Mouse (Mus musculus): ENCODE data around the gene Trpc7. TPM values are rescaled to one million over a fixed set of nuclear protein-coding genes. Genes with fewer than 3 reads are reported as not detected.

Trpc7 gene
- polyA plus RNA-seq, 1 experiment from 2014 or later, result not detected

DNA sequence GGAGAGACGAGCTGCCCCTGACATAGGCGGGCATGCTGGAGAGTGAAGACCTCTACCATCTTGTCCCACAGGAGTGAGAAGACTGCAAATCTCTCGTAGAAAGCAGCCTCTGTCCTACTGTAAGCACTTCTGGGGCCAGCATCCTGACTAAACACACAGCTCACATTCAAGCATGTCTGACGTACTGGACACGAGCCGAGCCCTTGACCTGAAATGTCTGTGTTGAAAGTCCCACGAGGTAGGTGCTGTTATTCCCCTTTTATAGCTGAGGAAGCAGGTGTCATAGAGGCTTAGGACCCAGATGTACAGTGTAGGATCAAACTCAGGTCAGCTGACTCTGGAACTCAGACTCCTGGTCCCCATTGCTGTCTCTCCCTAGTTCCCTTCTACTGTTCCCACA is 146.4 kb downstream of the Trpc7 start:
- no peak overlapping the region for H3K4me2 ChIP-seq

DNA sequence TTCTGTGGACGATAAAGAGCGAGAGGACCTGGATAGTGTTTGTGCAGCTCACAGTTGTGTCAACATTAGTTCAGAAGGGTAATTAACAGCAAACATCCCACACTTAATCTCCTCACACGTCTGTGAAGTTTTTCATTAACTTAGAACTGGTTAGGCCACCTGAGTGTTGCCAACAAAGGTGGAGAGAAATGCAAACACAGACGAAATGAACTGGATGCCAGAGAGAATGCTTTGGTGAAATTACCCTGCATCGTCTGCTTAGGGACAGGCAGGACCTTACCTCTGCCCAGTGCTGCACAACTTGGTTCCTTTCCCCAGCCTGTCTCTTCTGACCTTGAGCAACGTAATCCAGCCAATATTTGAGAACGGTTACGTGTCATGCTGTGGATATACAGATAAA is 148.2 kb downstream of the Trpc7 start:
- H3K4me2 ChIP-seq, result no peak overlapping the region
- H3K4me3 ChIP-seq (ENCODE audit: low read depth, low read length), result no peak overlapping the region
- peaks cover 22% of the 10 kb centered on the region for H3K27me3 ChIP-seq (replicated peaks; ENCODE audit: control insufficient read depth, insufficient read depth, low read length)
- no peak overlapping the region for H3K27ac ChIP-seq (ENCODE audit: low read depth, low read length)
- H3K9me3 ChIP-seq (ENCODE audit: control insufficient read depth, low read length), result no peaks in the 10 kb centered on the region
- H3K9ac ChIP-seq (ENCODE audit: low read depth, low read length), result no peak overlapping the region
- DNase-seq (ENCODE audit: low spot score) (no peak), ATAC-seq (replicated peaks; ENCODE audit: low FRiP score) (no peak)
- no peaks in the 10 kb centered on the region; the same call in 1 of the 2 replicates for H3K36me3 ChIP-seq (ENCODE audit: control insufficient read depth, insufficient read depth, low read length)
- peaks cover 3% of the 10 kb centered on the region; the same call in 1 of the 2 replicates for H3K4me1 ChIP-seq (replicated peaks; ENCODE audit: control insufficient read depth, insufficient read depth, low read length)
- 54% methylated on average over 8 of the region's 8 CpGs for WGBS

More for the DNA sequence above, 146.4 kb downstream of the Trpc7 start:
- Histone ChIP-seq H3K27me3 (replicated peaks; ENCODE audit: control insufficient read depth, insufficient read depth, low read length) (peaks cover 41% of the 10 kb centered on the region), H3K36me3 (ENCODE audit: control insufficient read depth, insufficient read depth, low read length) (no peaks in the 10 kb centered on the region; the same call in 1 of the 2 replicates), H3K9ac (ENCODE audit: low read depth, low read length) (no peak overlapping the region), H3K9me3 (ENCODE audit: control insufficient read depth, low read length) (no peaks in the 10 kb centered on the region), H3K4me1 (replicated peaks; ENCODE audit: control insufficient read depth, insufficient read depth, low read length) (peaks cover 9% of the 10 kb centered on the region; the same call in 1 of the 2 replicates), H3K27ac (ENCODE audit: low read depth, low read length) (no peak overlapping the region), H3K4me3 (ENCODE audit: low read depth, low read length) (no peak overlapping the region)
- no peak for DNase-seq (ENCODE audit: low spot score)
- no peak for ATAC-seq (replicated peaks; ENCODE audit: low FRiP score)
- 79% methylated on average over 7 of the region's 7 CpGs for WGBS

DNA sequence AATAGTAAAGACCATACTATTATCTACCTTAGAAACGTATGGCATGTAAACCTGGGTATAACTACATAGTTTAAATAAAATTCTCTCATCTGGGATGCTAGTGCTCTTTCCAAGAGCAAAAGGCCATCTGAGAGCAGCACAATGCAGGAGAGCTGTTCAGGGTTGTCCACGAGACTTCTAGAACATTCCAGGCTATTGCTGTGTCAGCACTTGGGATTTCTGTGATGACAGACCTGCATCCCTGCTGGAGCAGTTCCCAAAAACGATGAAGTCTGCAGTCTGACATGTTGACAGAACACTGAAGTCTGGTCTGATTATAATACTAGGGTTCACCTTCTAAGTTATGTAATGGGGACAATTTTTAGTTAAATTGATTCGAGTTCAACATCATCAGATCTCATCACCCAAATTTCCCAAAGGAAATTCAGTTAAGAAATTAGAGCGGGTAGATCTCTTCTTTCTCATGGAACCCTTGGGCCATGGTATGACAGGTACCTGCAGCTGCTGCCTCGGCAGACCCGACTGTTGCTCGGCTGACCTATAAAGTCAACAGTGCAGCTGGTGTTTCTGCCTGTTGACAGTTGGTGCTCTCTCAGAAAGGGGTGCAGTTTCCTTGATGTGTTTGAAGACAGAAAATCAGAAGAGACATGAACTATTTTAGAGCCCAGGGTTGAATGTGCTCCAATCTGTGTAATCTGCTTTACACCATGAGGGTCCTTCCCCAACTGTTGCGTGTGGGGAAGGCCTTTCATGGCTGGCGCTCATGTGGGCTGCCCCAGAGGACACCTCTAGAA is 148.9 kb downstream of the Trpc7 start:
- ATAC-seq (replicated peaks; ENCODE audit: low FRiP score) (no peak), DNase-seq (ENCODE audit: low spot score) (no peak)
- H3K4me2 ChIP-seq, result no peak overlapping the region
- 0 out of 2 replicates have a peak, but pooled peaks cover 2% of the 10 kb centered on the region for H3K4me1 ChIP-seq (replicated peaks; ENCODE audit: control insufficient read depth, insufficient read depth, low read length)
- WGBS, result 68% methylated on average over 10 of the region's 10 CpGs
- no peaks in the 10 kb centered on the region for H3K9me3 ChIP-seq (ENCODE audit: control insufficient read depth, low read length)
- H3K36me3 ChIP-seq (ENCODE audit: control insufficient read depth, insufficient read depth, low read length), result no peaks in the 10 kb centered on the region; the same call in 1 of the 2 replicates
- H3K27me3 ChIP-seq (replicated peaks; ENCODE audit: control insufficient read depth, insufficient read depth, low read length), result peaks cover 16% of the 10 kb centered on the region
- H3K9ac ChIP-seq (ENCODE audit: low read depth, low read length), result no peak overlapping the region
- no peak overlapping the region for H3K4me3 ChIP-seq (ENCODE audit: low read depth, low read length)
- no peak overlapping the region for H3K27ac ChIP-seq (ENCODE audit: low read depth, low read length)

DNA sequence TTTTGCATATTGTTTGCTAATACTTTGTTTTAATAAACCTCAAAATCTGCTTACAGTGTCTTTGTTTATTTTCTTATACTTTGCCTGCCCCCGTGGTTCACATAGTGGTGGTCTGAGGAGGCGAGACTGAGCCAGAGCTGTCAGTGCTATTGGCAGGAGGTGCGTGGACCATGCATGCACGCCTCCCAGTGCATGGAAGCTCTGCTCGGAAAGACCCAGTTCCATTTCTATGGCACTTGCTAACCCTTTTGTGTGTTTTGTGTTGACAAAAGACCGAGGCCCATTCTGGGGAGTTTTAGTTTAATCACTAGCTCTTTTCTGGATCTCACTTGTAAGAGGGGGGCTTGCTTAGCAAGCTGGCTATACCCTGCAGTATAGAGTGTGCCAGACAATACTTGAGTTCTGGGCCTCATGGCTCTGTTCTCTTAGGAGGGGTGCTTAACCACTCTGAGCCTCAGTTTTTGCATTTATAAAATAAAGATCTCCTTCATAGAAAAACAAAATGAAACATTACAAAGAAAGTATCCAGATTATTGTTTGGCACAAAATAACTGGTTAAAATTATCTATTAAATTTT is 153.4 kb downstream of the Trpc7 start:
- Histone ChIP-seq H3K4me2 (no peak overlapping the region), H3K27me3 (replicated peaks; ENCODE audit: control insufficient read depth, insufficient read depth, low read length) (no peaks in the 10 kb centered on the region), H3K4me1 (replicated peaks; ENCODE audit: control insufficient read depth, insufficient read depth, low read length) (no peaks in the 10 kb centered on the region), H3K27ac (ENCODE audit: low read depth, low read length) (no peak overlapping the region), H3K9me3 (ENCODE audit: control insufficient read depth, low read length) (no peaks in the 10 kb centered on the region), H3K9ac (ENCODE audit: low read depth, low read length) (no peak overlapping the region), H3K4me3 (ENCODE audit: low read depth, low read length) (no peak overlapping the region), H3K36me3 (ENCODE audit: control insufficient read depth, insufficient read depth, low read length) (peaks cover 9% of the 10 kb centered on the region; the same call in 1 of the 2 replicates)
- no peak for ATAC-seq (replicated peaks; ENCODE audit: low FRiP score)
- no peak for DNase-seq (ENCODE audit: low spot score)
- WGBS, result 88% methylated on average over 6 of the region's 6 CpGs

DNA sequence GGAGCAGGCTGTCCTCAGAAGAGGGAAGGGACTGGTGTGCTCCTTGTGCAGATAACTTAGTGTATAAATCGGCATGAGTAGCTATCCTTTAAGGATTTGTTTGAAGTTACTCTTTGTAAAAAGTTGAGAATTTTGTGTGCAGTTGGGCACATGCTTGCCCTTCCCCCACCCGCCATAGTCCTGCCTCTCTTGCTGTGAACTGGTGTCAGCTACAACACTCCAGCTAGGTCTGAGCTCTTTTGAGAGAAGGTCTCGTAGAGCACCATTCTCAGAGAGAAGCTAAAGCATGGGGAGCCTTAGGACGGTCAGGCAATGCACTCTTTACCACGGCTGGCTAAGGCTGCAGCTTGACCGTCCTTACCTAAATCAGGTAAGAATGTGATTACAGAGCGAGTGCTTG is 154.1 kb downstream of the Trpc7 start:
- Histone ChIP-seq H3K27me3 (replicated peaks; ENCODE audit: control insufficient read depth, insufficient read depth, low read length) (no peaks in the 10 kb centered on the region), H3K4me2 (no peak overlapping the region), H3K4me3 (ENCODE audit: low read depth, low read length) (no peak overlapping the region), H3K9me3 (ENCODE audit: control insufficient read depth, low read length) (no peaks in the 10 kb centered on the region), H3K9ac (ENCODE audit: low read depth, low read length) (no peak overlapping the region), H3K27ac (ENCODE audit: low read depth, low read length) (no peak overlapping the region), H3K36me3 (ENCODE audit: control insufficient read depth, insufficient read depth, low read length) (peaks cover 11% of the 10 kb centered on the region; the same call in 1 of the 2 replicates), H3K4me1 (replicated peaks; ENCODE audit: control insufficient read depth, insufficient read depth, low read length) (no peaks in the 10 kb centered on the region)
- WGBS, result 85% methylated on average over 7 of the region's 7 CpGs
- no peak for DNase-seq (ENCODE audit: low spot score)
- no peak for ATAC-seq (replicated peaks; ENCODE audit: low FRiP score)

- no peaks in the 10 kb centered on the region for H3K9me3 ChIP-seq (ENCODE audit: control insufficient read depth, low read length)
- no peaks in the 10 kb centered on the region for H3K27me3 ChIP-seq (replicated peaks; ENCODE audit: control insufficient read depth, insufficient read depth, low read length)
- 92% methylated on average over 6 of the region's 6 CpGs for WGBS
- no peaks in the 10 kb centered on the region for H3K4me1 ChIP-seq (replicated peaks; ENCODE audit: control insufficient read depth, insufficient read depth, low read length)
- H3K36me3 ChIP-seq (ENCODE audit: control insufficient read depth, insufficient read depth, low read length), result peaks cover 15% of the 10 kb centered on the region; the same call in 1 of the 2 replicates
- H3K27ac ChIP-seq (ENCODE audit: low read depth, low read length), result no peak overlapping the region
- no peak overlapping the region for H3K9ac ChIP-seq (ENCODE audit: low read depth, low read length)
- no peak overlapping the region for H3K4me2 ChIP-seq
- no peak overlapping the region for H3K4me3 ChIP-seq (ENCODE audit: low read depth, low read length)
- no peak for ATAC-seq (replicated peaks; ENCODE audit: low FRiP score)
- DNase-seq (ENCODE audit: low spot score), result no peak
Observed at GRCm38 (mm10) chr13:56740496-56740895, 155.3 kb downstream of the Trpc7 start.

DNA sequence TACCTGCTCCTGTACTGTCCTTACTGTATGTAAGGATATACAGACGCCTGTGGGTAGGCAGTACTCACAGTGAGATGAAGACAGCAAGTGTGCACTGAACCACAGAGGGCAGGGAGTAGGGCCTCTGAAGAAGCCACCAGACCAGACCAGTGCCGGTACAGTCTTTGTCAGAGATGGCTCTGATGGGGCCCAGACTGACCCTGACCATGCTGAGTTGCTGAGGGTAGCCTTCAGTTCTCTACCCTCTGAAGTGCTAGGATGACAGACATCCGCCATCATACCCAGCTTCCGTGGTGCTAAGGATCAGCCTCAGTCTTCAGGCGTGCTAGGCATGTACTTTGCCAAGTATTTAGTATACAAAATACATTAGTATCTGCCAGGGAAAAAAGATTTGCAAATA is 156.2 kb downstream of the Trpc7 start:
- H3K27ac ChIP-seq (ENCODE audit: low read depth, low read length), result no peak overlapping the region
- H3K4me1 ChIP-seq (replicated peaks; ENCODE audit: control insufficient read depth, insufficient read depth, low read length), result no peaks in the 10 kb centered on the region
- H3K4me3 ChIP-seq (ENCODE audit: low read depth, low read length), result no peak overlapping the region
- H3K9me3 ChIP-seq (ENCODE audit: control insufficient read depth, low read length), result no peaks in the 10 kb centered on the region
- peaks cover 19% of the 10 kb centered on the region; the same call in 1 of the 2 replicates for H3K36me3 ChIP-seq (ENCODE audit: control insufficient read depth, insufficient read depth, low read length)
- H3K4me2 ChIP-seq, result no peak overlapping the region
- no peaks in the 10 kb centered on the region for H3K27me3 ChIP-seq (replicated peaks; ENCODE audit: control insufficient read depth, insufficient read depth, low read length)
- WGBS, result 92% methylated on average over 5 of the region's 5 CpGs
- H3K9ac ChIP-seq (ENCODE audit: low read depth, low read length), result no peak overlapping the region
- DNase-seq (ENCODE audit: low spot score) (no peak), ATAC-seq (replicated peaks; ENCODE audit: low FRiP score) (no peak)

- whole genome bisulfite sequencing, result 54% methylated on average over 6 of the region's 6 CpGs
- Histone ChIP-seq H3K9ac (ENCODE audit: low read depth, low read length) (no peak overlapping the region), H3K27me3 (replicated peaks; ENCODE audit: control insufficient read depth, insufficient read depth, low read length) (no peaks in the 10 kb centered on the region), H3K36me3 (ENCODE audit: control insufficient read depth, insufficient read depth, low read length) (peaks cover 29% of the 10 kb centered on the region; the same call in 1 of the 2 replicates), H3K27ac (ENCODE audit: low read depth, low read length) (no peak overlapping the region), H3K4me1 (replicated peaks; ENCODE audit: control insufficient read depth, insufficient read depth, low read length) (no peaks in the 10 kb centered on the region), H3K9me3 (ENCODE audit: control insufficient read depth, low read length) (no peaks in the 10 kb centered on the region), H3K4me3 (ENCODE audit: low read depth, low read length) (no peak overlapping the region), H3K4me2 (no peak overlapping the region)
- DNase-seq (ENCODE audit: low spot score) (no peak), ATAC-seq (replicated peaks; ENCODE audit: low FRiP score) (peak; percentile 36; the same call in 1 of the 2 replicates)
Observed at GRCm38 (mm10) chr13:56735212-56735875, 160.4 kb downstream of the Trpc7 start.

All from liver, embryonic 11.5 days (tissue).